Mouse (Mus musculus): ENCODE results near the gene Wwc2. TPM values are rescaled to one million over a fixed set of nuclear protein-coding genes. Genes with fewer than 3 reads are reported as not detected.

The Wwc2 gene
- polyA plus RNA-seq, 1 experiment from 2014 or later = 12.7 TPM

GRCm38 (mm10) chr8:47791986-47792385 is 198.7 kb downstream of the Wwc2 start:
- Histone ChIP-seq H3K36me3 (ENCODE audit: control insufficient read depth, insufficient read depth, low read length) (no peaks in the 10 kb centered on the region), H3K4me3 (ENCODE audit: low read depth, low read length) (no peak overlapping the region), H3K4me2 (ENCODE audit: low read depth, low read length) (no peak overlapping the region), H3K9ac (ENCODE audit: low read depth, low read length) (no peak overlapping the region), H3K27me3 (replicated peaks; ENCODE audit: control insufficient read depth, insufficient read depth, low read length) (no peaks in the 10 kb centered on the region), H3K27ac (replicated peaks; ENCODE audit: low read depth, low read length) (no peak overlapping the region), H3K4me1 (ENCODE audit: control insufficient read depth, insufficient read depth, low read length) (no peaks in the 10 kb centered on the region), H3K9me3 (ENCODE audit: control insufficient read depth, low read length) (0 out of 2 replicates have a peak, but pooled peaks cover 2% of the 10 kb centered on the region)
- DNase-seq (ENCODE audit: low spot score) (no peak), ATAC-seq (ENCODE audit: low read depth) (no peak)
- WGBS = 67% methylated on average over 9 of the region's 9 CpGs

- 0 out of 2 replicates have a peak overlapping the region, but pooled peaks have one; percentile 5 for H3K4me2 ChIP-seq (ENCODE audit: low read depth, low read length)
- WGBS = 44% methylated on average over 10 of the region's 10 CpGs
Observed at GRCm38 (mm10) chr8:47787705-47788104, 203.0 kb downstream of the Wwc2 start.

GRCm38 (mm10) chr8:47786323-47786722 is 204.4 kb downstream of the Wwc2 start:
- Histone ChIP-seq H3K4me3 (ENCODE audit: low read depth, low read length) (no peak overlapping the region), H3K9ac (ENCODE audit: low read depth, low read length) (no peak overlapping the region), H3K36me3 (ENCODE audit: control insufficient read depth, insufficient read depth, low read length) (no peaks in the 10 kb centered on the region), H3K27ac (replicated peaks; ENCODE audit: low read depth, low read length) (no peak overlapping the region), H3K4me2 (ENCODE audit: low read depth, low read length) (no peak overlapping the region), H3K9me3 (ENCODE audit: control insufficient read depth, low read length) (0 out of 2 replicates have a peak, but pooled peaks cover 3% of the 10 kb centered on the region), H3K27me3 (replicated peaks; ENCODE audit: control insufficient read depth, insufficient read depth, low read length) (no peaks in the 10 kb centered on the region), H3K4me1 (ENCODE audit: control insufficient read depth, insufficient read depth, low read length) (no peaks in the 10 kb centered on the region)
- no peak for ATAC-seq (ENCODE audit: low read depth)
- DNase-seq (ENCODE audit: low spot score) = no peak
- 92% methylated on average over 15 of the region's 15 CpGs for WGBS

More at GRCm38 (mm10) chr8:47787705-47788104, 203.0 kb downstream of the Wwc2 start:
- Histone ChIP-seq H3K9ac (ENCODE audit: low read depth, low read length) (0 out of 2 replicates have a peak overlapping the region, but pooled peaks have one; percentile 11), H3K27me3 (replicated peaks; ENCODE audit: control insufficient read depth, insufficient read depth, low read length) (no peaks in the 10 kb centered on the region), H3K27ac (replicated peaks; ENCODE audit: low read depth, low read length) (no peak overlapping the region), H3K4me1 (ENCODE audit: control insufficient read depth, insufficient read depth, low read length) (no peaks in the 10 kb centered on the region), H3K4me3 (ENCODE audit: low read depth, low read length) (no peak overlapping the region), H3K9me3 (ENCODE audit: control insufficient read depth, low read length) (0 out of 2 replicates have a peak, but pooled peaks cover 3% of the 10 kb centered on the region), H3K36me3 (ENCODE audit: control insufficient read depth, insufficient read depth, low read length) (no peaks in the 10 kb centered on the region)
- DNase-seq (ENCODE audit: low spot score) (no peak), ATAC-seq (ENCODE audit: low read depth) (peak; percentile 47; the same call in 1 of the 2 replicates)

GRCm38 (mm10) chr8:47784436-47784835 is 206.3 kb downstream of the Wwc2 start:
- no peak overlapping the region for H3K4me3 ChIP-seq (ENCODE audit: low read depth, low read length)
- WGBS = 88% methylated on average over 7 of the region's 7 CpGs
- ATAC-seq (ENCODE audit: low read depth) (no peak), DNase-seq (ENCODE audit: low spot score) (no peak)
- H3K4me1 ChIP-seq (ENCODE audit: control insufficient read depth, insufficient read depth, low read length) = no peaks in the 10 kb centered on the region
- 0 out of 2 replicates have a peak, but pooled peaks cover 3% of the 10 kb centered on the region for H3K9me3 ChIP-seq (ENCODE audit: control insufficient read depth, low read length)
- H3K4me2 ChIP-seq (ENCODE audit: low read depth, low read length) = no peak overlapping the region
- H3K9ac ChIP-seq (ENCODE audit: low read depth, low read length) = no peak overlapping the region
- no peaks in the 10 kb centered on the region for H3K36me3 ChIP-seq (ENCODE audit: control insufficient read depth, insufficient read depth, low read length)
- no peaks in the 10 kb centered on the region for H3K27me3 ChIP-seq (replicated peaks; ENCODE audit: control insufficient read depth, insufficient read depth, low read length)
- no peak overlapping the region for H3K27ac ChIP-seq (replicated peaks; ENCODE audit: low read depth, low read length)

- DNase-seq (ENCODE audit: low spot score) (no peak), ATAC-seq (ENCODE audit: low read depth) (no peak)
- Histone ChIP-seq H3K36me3 (ENCODE audit: control insufficient read depth, insufficient read depth, low read length) (no peaks in the 10 kb centered on the region), H3K9me3 (ENCODE audit: control insufficient read depth, low read length) (0 out of 2 replicates have a peak, but pooled peaks cover 3% of the 10 kb centered on the region), H3K4me2 (ENCODE audit: low read depth, low read length) (no peak overlapping the region), H3K9ac (ENCODE audit: low read depth, low read length) (no peak overlapping the region), H3K27ac (replicated peaks; ENCODE audit: low read depth, low read length) (no peak overlapping the region), H3K4me3 (ENCODE audit: low read depth, low read length) (no peak overlapping the region), H3K27me3 (replicated peaks; ENCODE audit: control insufficient read depth, insufficient read depth, low read length) (no peaks in the 10 kb centered on the region), H3K4me1 (ENCODE audit: control insufficient read depth, insufficient read depth, low read length) (no peaks in the 10 kb centered on the region)
- 87% methylated on average over 6 of the region's 6 CpGs for WGBS
Observed at GRCm38 (mm10) chr8:47783944-47784343, 206.8 kb downstream of the Wwc2 start.

- WGBS = 97% methylated on average over 2 of the region's 2 CpGs
Observed at GRCm38 (mm10) chr8:47783544-47783943, 207.2 kb downstream of the Wwc2 start.

GRCm38 (mm10) chr8:47781881-47782280 is 208.8 kb downstream of the Wwc2 start:
- Histone ChIP-seq H3K4me3 (ENCODE audit: low read depth, low read length) (no peak overlapping the region), H3K27me3 (replicated peaks; ENCODE audit: control insufficient read depth, insufficient read depth, low read length) (no peaks in the 10 kb centered on the region), H3K4me2 (ENCODE audit: low read depth, low read length) (no peak overlapping the region), H3K9ac (ENCODE audit: low read depth, low read length) (no peak overlapping the region), H3K36me3 (ENCODE audit: control insufficient read depth, insufficient read depth, low read length) (no peaks in the 10 kb centered on the region), H3K27ac (replicated peaks; ENCODE audit: low read depth, low read length) (no peak overlapping the region), H3K9me3 (ENCODE audit: control insufficient read depth, low read length) (0 out of 2 replicates have a peak, but pooled peaks cover 3% of the 10 kb centered on the region), H3K4me1 (ENCODE audit: control insufficient read depth, insufficient read depth, low read length) (no peaks in the 10 kb centered on the region)
- 87% methylated on average over 4 of the region's 4 CpGs for WGBS
- ATAC-seq (ENCODE audit: low read depth) = no peak
- no peak for DNase-seq (ENCODE audit: low spot score)

More at GRCm38 (mm10) chr8:47783544-47783943, 207.2 kb downstream of the Wwc2 start:
- Histone ChIP-seq H3K36me3 (ENCODE audit: control insufficient read depth, insufficient read depth, low read length) (no peaks in the 10 kb centered on the region), H3K27ac (replicated peaks; ENCODE audit: low read depth, low read length) (no peak overlapping the region), H3K27me3 (replicated peaks; ENCODE audit: control insufficient read depth, insufficient read depth, low read length) (no peaks in the 10 kb centered on the region), H3K9me3 (ENCODE audit: control insufficient read depth, low read length) (0 out of 2 replicates have a peak, but pooled peaks cover 3% of the 10 kb centered on the region), H3K4me3 (ENCODE audit: low read depth, low read length) (no peak overlapping the region), H3K4me2 (ENCODE audit: low read depth, low read length) (no peak overlapping the region), H3K9ac (ENCODE audit: low read depth, low read length) (no peak overlapping the region), H3K4me1 (ENCODE audit: control insufficient read depth, insufficient read depth, low read length) (no peaks in the 10 kb centered on the region)
- no peak for ATAC-seq (ENCODE audit: low read depth)
- no peak for DNase-seq (ENCODE audit: low spot score)

- no peak overlapping the region for H3K9ac ChIP-seq (ENCODE audit: low read depth, low read length)
- WGBS = 73% methylated on average over 6 of the region's 6 CpGs
- ATAC-seq (ENCODE audit: low read depth) = no peak
- H3K4me2 ChIP-seq (ENCODE audit: low read depth, low read length) = no peak overlapping the region
- DNase-seq (ENCODE audit: low spot score) = no peak
- no peak overlapping the region for H3K4me3 ChIP-seq (ENCODE audit: low read depth, low read length)
- no peaks in the 10 kb centered on the region for H3K36me3 ChIP-seq (ENCODE audit: control insufficient read depth, insufficient read depth, low read length)
- H3K27me3 ChIP-seq (replicated peaks; ENCODE audit: control insufficient read depth, insufficient read depth, low read length) = no peaks in the 10 kb centered on the region
- H3K27ac ChIP-seq (replicated peaks; ENCODE audit: low read depth, low read length) = no peak overlapping the region
- H3K4me1 ChIP-seq (ENCODE audit: control insufficient read depth, insufficient read depth, low read length) = no peaks in the 10 kb centered on the region
- no peaks in the 10 kb centered on the region for H3K9me3 ChIP-seq (ENCODE audit: control insufficient read depth, low read length)
Observed at GRCm38 (mm10) chr8:47779589-47779988, 211.1 kb downstream of the Wwc2 start.

- no peak for ATAC-seq (ENCODE audit: low read depth)
- 88% methylated on average over 7 of the region's 7 CpGs for WGBS
- H3K9ac ChIP-seq (ENCODE audit: low read depth, low read length) = no peak overlapping the region
Observed at GRCm38 (mm10) chr8:47777415-47777814, 213.3 kb downstream of the Wwc2 start.

More at GRCm38 (mm10) chr8:47777415-47777814, 213.3 kb downstream of the Wwc2 start:
- Histone ChIP-seq H3K4me3 (ENCODE audit: low read depth, low read length) (no peak overlapping the region), H3K9me3 (ENCODE audit: control insufficient read depth, low read length) (no peaks in the 10 kb centered on the region), H3K36me3 (ENCODE audit: control insufficient read depth, insufficient read depth, low read length) (no peaks in the 10 kb centered on the region), H3K27me3 (replicated peaks; ENCODE audit: control insufficient read depth, insufficient read depth, low read length) (no peaks in the 10 kb centered on the region), H3K27ac (replicated peaks; ENCODE audit: low read depth, low read length) (no peak overlapping the region), H3K4me1 (ENCODE audit: control insufficient read depth, insufficient read depth, low read length) (no peaks in the 10 kb centered on the region), H3K4me2 (ENCODE audit: low read depth, low read length) (no peak overlapping the region)
- DNase-seq (ENCODE audit: low spot score) = no peak

Data from embryonic facial prominence, embryonic 14.5 days (tissue).